In genomic region chr11:72485960-72486359, GRCm38 (mm10) we compare ENCODE assay signal across 30 mouse cellular contexts. TPM values are rescaled to one million over a fixed set of nuclear protein-coding genes. Genes with fewer than 3 reads are reported as not detected.
A peak's percentile ranks its signal among the peaks of the same experiment; 100 is the strongest.
DNase-seq lines count a peak whose midpoint lies in the region; ATAC-seq and TF ChIP-seq lines count a peak whose summit lies in the region.
"Had no signal": no experiment of that assay in that cellular context is flagged by ENCODE, and none has a peak within 500 bp of the region (broad histone marks: within the 10 kb centered on the region; RNA-seq: fewer than 3 reads in every experiment).

No protein-coding gene starts in this region.

- no peak for TF ChIP-seq EP300 in liver, postnatal 0 days (IDR thresholded peaks at IDR 0.05; ENCODE audit: low read depth)

- no peak for ATAC-seq in hindbrain, embryonic 13.5 days (ENCODE audit: low FRiP score)
- no peak for ATAC-seq in hindbrain, embryonic 11.5 days (ENCODE audit: low FRiP score)
- no peak for ATAC-seq in liver, embryonic 12.5 days
- ATAC-seq in liver, postnatal 0 days, result no peak
- no peak for ATAC-seq in G1E (ENCODE audit: extremely low read depth, insufficient number of reproducible peaks, low FRiP score, poor library complexity, severe bottlenecking)
- ATAC-seq: forebrain, embryonic 13.5 days; intestine, embryonic 16.5 days had no signal

- no peaks in the 10 kb centered on the region for H3K36me3 ChIP-seq in hindbrain, embryonic 13.5 days
- no peaks in the 10 kb centered on the region for H3K36me3 ChIP-seq in hindbrain, embryonic 11.5 days (ENCODE audit: control insufficient read depth, insufficient read depth, low read length)
- H3K36me3 ChIP-seq in liver, embryonic 12.5 days, result no peaks in the 10 kb centered on the region
- H3K36me3 ChIP-seq in liver, postnatal 0 days (replicated peaks; ENCODE audit: insufficient read depth, low read length), result no peaks in the 10 kb centered on the region
- H3K36me3 ChIP-seq in G1E (replicated peaks), result peaks cover 60% of the 10 kb centered on the region
- H3K36me3 ChIP-seq: heart, embryonic 13.5 days; limb, embryonic 10.5 days; limb, embryonic 15.5 days; neural tube, embryonic 13.5 days had no signal

- H3K4me3 ChIP-seq in hindbrain, embryonic 13.5 days, result no peak overlapping the region
- no peak overlapping the region for H3K4me3 ChIP-seq in hindbrain, embryonic 11.5 days (ENCODE audit: low read depth, low read length)
- no peak overlapping the region for H3K4me3 ChIP-seq in liver, embryonic 12.5 days
- no peak overlapping the region for H3K4me3 ChIP-seq in liver, postnatal 0 days (ENCODE audit: low read depth, low read length)
- H3K4me3 ChIP-seq in G1E (ENCODE audit: low read depth, low read length), result peak overlapping the region; percentile 64; the same call in 1 of the 2 replicates
- H3K4me3 ChIP-seq: forebrain, embryonic 13.5 days; heart, embryonic 13.5 days; limb, embryonic 10.5 days; limb, embryonic 15.5 days; myocyte; neural tube, embryonic 13.5 days had no signal

- peak overlapping the region; percentile 8; the same call in 1 of the 2 replicates for H3K4me2 ChIP-seq in hindbrain, embryonic 13.5 days
- no peak overlapping the region for H3K4me2 ChIP-seq in hindbrain, embryonic 11.5 days (replicated peaks; ENCODE audit: low read depth, low read length)
- peak overlapping the region; percentile 96 for H3K4me2 ChIP-seq in liver, embryonic 12.5 days
- H3K4me2 ChIP-seq in liver, postnatal 0 days (ENCODE audit: low read depth, low read length), result no peak overlapping the region
- H3K4me2 ChIP-seq: forebrain, embryonic 13.5 days; limb, embryonic 15.5 days; midbrain, embryonic 11.5 days had no signal

- 73% methylated on average over 11 of the region's 11 CpGs for WGBS in hindbrain, embryonic 13.5 days
- 71% methylated on average over 11 of the region's 11 CpGs for WGBS in hindbrain, embryonic 11.5 days
- WGBS in liver, embryonic 12.5 days (ENCODE audit: insufficient replicate concordance), result 47% methylated on average over 11 of the region's 11 CpGs
- 67% methylated on average over 11 of the region's 11 CpGs for WGBS in liver, postnatal 0 days (ENCODE audit: insufficient replicate concordance)

- no peak for TF ChIP-seq CTCF in liver, postnatal 0 days (IDR thresholded peaks at IDR 0.05; ENCODE audit: low read depth)
- no peak for TF ChIP-seq CTCF in G1E (IDR thresholded peaks at IDR 0.05; ENCODE audit: low read depth, low read length)

- H3K9ac ChIP-seq in hindbrain, embryonic 13.5 days, result no peak overlapping the region
- H3K9ac ChIP-seq in hindbrain, embryonic 11.5 days (ENCODE audit: low read depth, low read length), result no peak overlapping the region
- H3K9ac ChIP-seq in liver, embryonic 12.5 days, result no peak overlapping the region
- no peak overlapping the region for H3K9ac ChIP-seq in liver, postnatal 0 days (replicated peaks)
- H3K9ac ChIP-seq: forebrain, embryonic 13.5 days; heart, embryonic 13.5 days; limb, embryonic 15.5 days had no signal

- no peak overlapping the region for H3K27ac ChIP-seq in hindbrain, embryonic 13.5 days
- H3K27ac ChIP-seq in hindbrain, embryonic 11.5 days (ENCODE audit: low read depth, low read length), result no peak overlapping the region
- peak overlapping the region; percentile 23; the same call in 1 of the 2 replicates for H3K27ac ChIP-seq in liver, embryonic 12.5 days
- no peak overlapping the region for H3K27ac ChIP-seq in liver, postnatal 0 days (ENCODE audit: low read depth)
- H3K27ac ChIP-seq: forebrain, embryonic 13.5 days; heart, embryonic 13.5 days; kidney, postnatal 0 days; limb, embryonic 10.5 days; limb, embryonic 15.5 days had no signal

- no peaks in the 10 kb centered on the region for H3K9me3 ChIP-seq in hindbrain, embryonic 13.5 days
- no peaks in the 10 kb centered on the region for H3K9me3 ChIP-seq in hindbrain, embryonic 11.5 days (ENCODE audit: control insufficient read depth, low read length)
- no peaks in the 10 kb centered on the region for H3K9me3 ChIP-seq in liver, embryonic 12.5 days (replicated peaks)
- no peaks in the 10 kb centered on the region for H3K9me3 ChIP-seq in liver, postnatal 0 days (ENCODE audit: low read length)
- H3K9me3 ChIP-seq in G1E (replicated peaks), result no peaks in the 10 kb centered on the region
- H3K9me3 ChIP-seq: forebrain, embryonic 13.5 days; heart, embryonic 13.5 days; limb, embryonic 10.5 days; limb, embryonic 15.5 days; neural tube, embryonic 13.5 days had no signal

- peaks cover 66% of the 10 kb centered on the region for H3K4me1 ChIP-seq in hindbrain, embryonic 13.5 days (replicated peaks)
- peaks cover 2% of the 10 kb centered on the region for H3K4me1 ChIP-seq in hindbrain, embryonic 11.5 days (replicated peaks; ENCODE audit: control insufficient read depth, insufficient read depth, low read length)
- peaks cover 94% of the 10 kb centered on the region for H3K4me1 ChIP-seq in liver, embryonic 12.5 days
- peaks cover 34% of the 10 kb centered on the region for H3K4me1 ChIP-seq in liver, postnatal 0 days (ENCODE audit: insufficient read depth)
- H3K4me1 ChIP-seq in G1E (ENCODE audit: insufficient read depth, low read depth, low read length), result peaks cover 87% of the 10 kb centered on the region

- H3K27me3 ChIP-seq in hindbrain, embryonic 13.5 days, result 0 out of 2 replicates have a peak, but pooled peaks cover 6% of the 10 kb centered on the region
- peaks cover 16% of the 10 kb centered on the region for H3K27me3 ChIP-seq in hindbrain, embryonic 11.5 days (ENCODE audit: control insufficient read depth, insufficient read depth, low read length)
- H3K27me3 ChIP-seq in liver, embryonic 12.5 days (replicated peaks), result peaks cover 25% of the 10 kb centered on the region
- peaks cover 15% of the 10 kb centered on the region for H3K27me3 ChIP-seq in liver, postnatal 0 days (ENCODE audit: insufficient read depth, low read length)
- no peaks in the 10 kb centered on the region for H3K27me3 ChIP-seq in G1E (ENCODE audit: insufficient read depth, low read length)

- peak; percentile 38 to 59 for DNase-seq in cerebellum, postnatal 25 days
- DNase-seq in cerebellum, adult 9-10 months, result no peak
- no peak for DNase-seq in hindbrain, embryonic 11.5 days (ENCODE audit: low spot score)
- DNase-seq in liver, postnatal 0 days, result no peak
- DNase-seq in G1E (ENCODE audit: low spot score), result no peak
- no peak for DNase-seq in urinary bladder, postnatal 36 days (ENCODE audit: low spot score in 2 of 2)
- DNase-seq: adrenal gland, postnatal 14 days; cerebellum, adult 11 months; gastrocnemius, postnatal 14 days; heart, adult 11 months; heart, postnatal 10 days; kidney, adult 8-10 months; kidney, postnatal 4 days; layer of hippocampus, adult 9-11 months; lung, adult 18-20 months; lung, postnatal 14 days had no signal

RNA-seq across cellular contexts. Expression of gene Spns2, which starts 3.7 kb away (rescaled TPM):
- 8.4 and 9.7 TPM in 2 replicates for polyA plus RNA-seq in hindbrain, embryonic 13.5 days (2015; fragmentation: Nextera tagmentation; extraction: Ambion mirVana)
- polyA plus RNA-seq in hindbrain, embryonic 11.5 days (2014; fragmentation: Nextera tagmentation; extraction: Ambion mirVana), result 5.3 and 6.2 TPM in 2 replicates
- polyA plus RNA-seq in liver, embryonic 12.5 days (2016; fragmentation: Nextera tagmentation; extraction: Ambion mirVana), result 11.1 and 11.7 TPM in 2 replicates
- 4.1 and 4.9 TPM in 2 replicates for polyA plus RNA-seq in liver, postnatal 0 days (2015; fragmentation: Nextera tagmentation; extraction: Ambion mirVana)
- total RNA-seq in G1E (2014; fragmentation: Nextera tagmentation) (129 and 145 TPM in 2 replicates), G1E (2017) (29.3 and 40.8 TPM in 2 replicates)
- 69.2 and 113 TPM in 2 replicates for polyA plus RNA-seq in G1E (2012)

RNA-seq across cellular contexts. Expression of gene Mybbp1a, which starts 44.8 kb away (rescaled TPM):
- polyA plus RNA-seq in hindbrain, embryonic 13.5 days (2015; fragmentation: Nextera tagmentation; extraction: Ambion mirVana), result 74.5 and 79.9 TPM in 2 replicates
- polyA plus RNA-seq in hindbrain, embryonic 11.5 days (2014; fragmentation: Nextera tagmentation; extraction: Ambion mirVana), result 112 and 145 TPM in 2 replicates
- 174 and 192 TPM in 2 replicates for polyA plus RNA-seq in liver, embryonic 12.5 days (2016; fragmentation: Nextera tagmentation; extraction: Ambion mirVana)
- polyA plus RNA-seq in liver, postnatal 0 days (2015; fragmentation: Nextera tagmentation; extraction: Ambion mirVana), result 40.2 and 44.5 TPM in 2 replicates
- total RNA-seq in G1E (2014; fragmentation: Nextera tagmentation) (496 and 593 TPM in 2 replicates), G1E (2017) (96.8 and 125 TPM in 2 replicates)
- polyA plus RNA-seq in G1E (2012), result 195 and 253 TPM in 2 replicates

RNA-seq across cellular contexts. Expression of gene Ggt6, which starts 50.6 kb away (rescaled TPM):
- not detected in 2 replicates for polyA plus RNA-seq in hindbrain, embryonic 13.5 days (2015; fragmentation: Nextera tagmentation; extraction: Ambion mirVana)
- polyA plus RNA-seq in hindbrain, embryonic 11.5 days (2014; fragmentation: Nextera tagmentation; extraction: Ambion mirVana), result not detected in 2 replicates
- polyA plus RNA-seq in liver, embryonic 12.5 days (2016; fragmentation: Nextera tagmentation; extraction: Ambion mirVana), result 0.12 TPM in 1 of 2 replicates, not detected in the other
- polyA plus RNA-seq in liver, postnatal 0 days (2015; fragmentation: Nextera tagmentation; extraction: Ambion mirVana), result 0.79 and 1.2 TPM in 2 replicates
- total RNA-seq in G1E (2014; fragmentation: Nextera tagmentation) (not detected in 2 replicates), G1E (2017) (0.05 TPM in 1 of 2 replicates, not detected in the other)
- polyA plus RNA-seq in G1E (2012), result not detected in 2 replicates
- total RNA-seq: heart, postnatal 10 days; left cerebral cortex, postnatal 10 days had no signal
- polyA plus RNA-seq: embryonic facial prominence, embryonic 11.5 days; forebrain, embryonic 13.5 days; heart, embryonic 13.5 days; midbrain, embryonic 11.5 days; midbrain, postnatal 0 days; myocyte; neural tube, embryonic 13.5 days had no signal

Comparison
In these comparisons a context has a peak if more than half of its experiments do, and no peak if none do; other contexts are left out.
1. DNase-seq: peak in cerebellum, postnatal 25 days (2 of 2); none in cerebellum, adult 9-10 months (single experiment), hindbrain, embryonic 11.5 days (single experiment), liver, postnatal 0 days (single experiment), G1E (single experiment) and urinary bladder, postnatal 36 days (0 of 2).
2. H3K4me2 ChIP-seq: peak in hindbrain, embryonic 13.5 days (single experiment) and liver, embryonic 12.5 days (single experiment); none in hindbrain, embryonic 11.5 days (single experiment) and liver, postnatal 0 days (single experiment).